7 mouse cellular contexts compared by ENCODE assay signal in the genomic region with DNA sequence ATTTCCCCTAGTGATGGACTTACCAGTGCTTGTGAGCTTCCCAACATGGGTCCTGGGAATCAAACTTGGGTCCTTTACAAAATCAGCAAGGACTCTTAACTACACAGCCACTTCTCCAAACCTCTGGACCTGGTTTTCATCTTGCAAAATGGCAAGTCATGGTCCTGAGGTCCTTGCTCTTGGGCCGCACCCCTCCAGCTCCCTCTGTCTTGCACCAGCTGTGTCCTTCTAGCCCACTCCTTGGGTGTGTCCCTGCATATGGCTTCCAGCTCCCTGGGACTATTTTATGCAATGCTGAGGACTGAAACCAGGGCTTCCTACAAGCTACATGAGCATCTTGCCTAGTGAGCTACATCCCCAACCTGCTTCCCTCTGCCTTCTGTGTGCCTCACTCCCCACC. TPM values are rescaled to one million over a fixed set of nuclear protein-coding genes. Genes with fewer than 3 reads are reported as not detected.
DNase-seq lines count a peak whose midpoint lies in the region; ATAC-seq and TF ChIP-seq lines count a peak whose summit lies in the region.

Sparc (minus strand) TSS at position 206 of the 400 bp plus-strand sequence.

- H3K9me3 ChIP-seq in hindbrain, embryonic 15.5 days = no peaks in the 10 kb centered on the region
- H3K9me3 ChIP-seq in liver, postnatal 0 days (ENCODE audit: low read length) = no peaks in the 10 kb centered on the region

- H3K4me1 ChIP-seq in hindbrain, embryonic 15.5 days (replicated peaks) = peaks cover 38% of the 10 kb centered on the region
- H3K4me1 ChIP-seq in liver, postnatal 0 days (ENCODE audit: insufficient read depth) = no peaks in the 10 kb centered on the region; the same call in 1 of the 2 replicates

- WGBS in hindbrain, embryonic 15.5 days = 100% methylated on average over 1 of the region's 1 CpGs
- 100% methylated on average over 1 of the region's 1 CpGs for WGBS in liver, postnatal 0 days (ENCODE audit: insufficient replicate concordance)

- ATAC-seq in hindbrain, embryonic 15.5 days (ENCODE audit: low FRiP score, low read depth) = no peak
- no peak for ATAC-seq in liver, postnatal 0 days
- ATAC-seq in activated CD4-positive, CD25-positive, alpha-beta regulatory T cell, adult 4 months = no peak

- no peak within 1 kb of the TSS for H3K9ac ChIP-seq in hindbrain, embryonic 15.5 days
- no peak within 1 kb of the TSS for H3K9ac ChIP-seq in liver, postnatal 0 days (replicated peaks)

- no peak for DNase-seq in urinary bladder, adult 2 months (ENCODE audit: low spot score)
- no peak for DNase-seq in urinary bladder, postnatal 10 days (ENCODE audit: low spot score)
- DNase-seq in gastrocnemius, adult 2 months = no peak
- DNase-seq in liver, postnatal 0 days = no peak
- DNase-seq in right cerebral cortex, adult 2 months (ENCODE audit: low spot score in 2 of 2) = no peak

- no peaks in the 10 kb centered on the region for H3K27me3 ChIP-seq in hindbrain, embryonic 15.5 days
- no peaks in the 10 kb centered on the region for H3K27me3 ChIP-seq in liver, postnatal 0 days (ENCODE audit: insufficient read depth, low read length)

- H3K27ac ChIP-seq in gastrocnemius, adult 2 months = peak within 1 kb of the TSS; percentile 71
- H3K27ac ChIP-seq in hindbrain, embryonic 15.5 days (replicated peaks) = peak within 1 kb of the TSS; percentile 18; the same call in 1 of the 2 replicates
- H3K27ac ChIP-seq in liver, postnatal 0 days (ENCODE audit: low read depth) = no peak within 1 kb of the TSS

- TF ChIP-seq CTCF in gastrocnemius, adult 2 months (IDR thresholded peaks at IDR 0.05) = no peak
- no peak for TF ChIP-seq CTCF in liver, postnatal 0 days (IDR thresholded peaks at IDR 0.05; ENCODE audit: low read depth)

- intact Hi-C loops in gastrocnemius, adult 2 months (cut with DNase I) = no loop called here

- no peaks in the 10 kb centered on the region for H3K36me3 ChIP-seq in hindbrain, embryonic 15.5 days
- no peaks in the 10 kb centered on the region for H3K36me3 ChIP-seq in liver, postnatal 0 days (replicated peaks; ENCODE audit: insufficient read depth, low read length)

- no peak for TF ChIP-seq EP300 in liver, postnatal 0 days (IDR thresholded peaks at IDR 0.05; ENCODE audit: low read depth)

- H3K4me2 ChIP-seq in hindbrain, embryonic 15.5 days = no peak within 1 kb of the TSS
- H3K4me2 ChIP-seq in liver, postnatal 0 days (ENCODE audit: low read depth, low read length) = no peak within 1 kb of the TSS

- no peak within 1 kb of the TSS for H3K4me3 ChIP-seq in gastrocnemius, adult 2 months
- no peak within 1 kb of the TSS for H3K4me3 ChIP-seq in hindbrain, embryonic 15.5 days
- H3K4me3 ChIP-seq in liver, postnatal 0 days (ENCODE audit: low read depth, low read length) = no peak within 1 kb of the TSS

RNA-seq across cellular contexts. Expression of gene Sparc, which starts in this region (rescaled TPM):
- polyA plus RNA-seq in urinary bladder, adult 2 months (2012; rRNA removed) = 3,106 and 3,504 TPM in 2 replicates
- total RNA-seq in gastrocnemius, adult 2 months (2021) = 100 to 1,000 TPM; 276 to 473 TPM
- 578 and 599 TPM in 2 replicates for polyA plus RNA-seq in hindbrain, embryonic 15.5 days (2015; fragmentation: Nextera tagmentation; extraction: Ambion mirVana)
- 258 and 272 TPM in 2 replicates for polyA plus RNA-seq in liver, postnatal 0 days (2015; fragmentation: Nextera tagmentation; extraction: Ambion mirVana)
- not detected for polyA plus RNA-seq in activated CD4-positive, CD25-positive, alpha-beta regulatory T cell, adult 4 months (2017; shearing (Covaris generic))

Comparison
In these comparisons a context has a peak if more than half of its experiments do, and no peak if none do; other contexts are left out.
1. RNA of gene Sparc (polyA plus RNA-seq): 3,106 to 3,504 TPM in urinary bladder, adult 2 months, 578 to 599 TPM in hindbrain, embryonic 15.5 days and 258 to 272 TPM in liver, postnatal 0 days; not detected in activated CD4-positive, CD25-positive, alpha-beta regulatory T cell, adult 4 months; every median in the first group is over 100 times any median in the second.